Mouse (Mus musculus): ENCODE measurements around the gene 1700017B05Rik. TPM values are rescaled to one million over a fixed set of nuclear protein-coding genes. Genes with fewer than 3 reads are reported as not detected.
"Not testable (repeated sequence)": the region's sequence is repeated elsewhere in the genome, so short reads cannot be mapped to it uniquely, and the experiment has no call there.

1700017B05Rik gene
- polyA plus RNA-seq, 1 experiment from 2014 or later, result 27.8 TPM

- 87% methylated on average over 13 of the region's 13 CpGs for WGBS
- not testable (repeated sequence) for ATAC-seq (ENCODE audit: low FRiP score, low TSS enrichment); H3K4me2 ChIP-seq (replicated peaks; ENCODE audit: low read depth, low read length)
Measured at GRCm38 (mm10) chr9:57203571-57203970, 58.8 kb downstream of the 1700017B05Rik start.

More at GRCm38 (mm10) chr9:57203571-57203970, 58.8 kb downstream of the 1700017B05Rik start:
- H3K4me3 ChIP-seq (ENCODE audit: low read length); H3K4me1 ChIP-seq (ENCODE audit: control insufficient read depth, insufficient read depth, low read length); H3K36me3 ChIP-seq (ENCODE audit: control insufficient read depth, insufficient read depth, low read length); H3K9me3 ChIP-seq (ENCODE audit: control insufficient read depth, low read length); H3K9ac ChIP-seq (ENCODE audit: low read depth, low read length); H3K27ac ChIP-seq (ENCODE audit: low read depth, low read length); H3K27me3 ChIP-seq (ENCODE audit: control insufficient read depth, insufficient read depth, low read length): not testable (repeated sequence)

Other genes starting within 250 kb of the 1700017B05Rik start
- gene Sin3a, start 190.6 kb downstream of the 1700017B05Rik start, polyA plus RNA-seq (2014; fragmentation: Nextera tagmentation; extraction: Ambion mirVana), result 28.9 and 53.2 TPM in 2 replicates
- gene Man2c1, start 131.9 kb downstream of the 1700017B05Rik start, polyA plus RNA-seq (2014; fragmentation: Nextera tagmentation; extraction: Ambion mirVana), result 28.5 and 38.7 TPM in 2 replicates
- gene Neil1, start 114.3 kb downstream of the 1700017B05Rik start, polyA plus RNA-seq (2014; fragmentation: Nextera tagmentation; extraction: Ambion mirVana), result 7.0 and 7.5 TPM in 2 replicates
- 99.0 and 137 TPM in 2 replicates for gene Commd4, start 104.3 kb downstream of the 1700017B05Rik start, polyA plus RNA-seq (2014; fragmentation: Nextera tagmentation; extraction: Ambion mirVana)
- gene Trcg1, start 26.1 kb downstream of the 1700017B05Rik start, polyA plus RNA-seq (2014; fragmentation: Nextera tagmentation; extraction: Ambion mirVana), result not detected in 2 replicates
- gene Ppcdc, start 177.5 kb upstream of the 1700017B05Rik start, polyA plus RNA-seq (2014; fragmentation: Nextera tagmentation; extraction: Ambion mirVana), result 22.9 and 30.4 TPM in 2 replicates
- 7.3 and 9.0 TPM in 2 replicates for gene Scamp5, start 205.4 kb upstream of the 1700017B05Rik start, polyA plus RNA-seq (2014; fragmentation: Nextera tagmentation; extraction: Ambion mirVana)
- gene Rpp25, start 241.4 kb upstream of the 1700017B05Rik start, polyA plus RNA-seq (2014; fragmentation: Nextera tagmentation; extraction: Ambion mirVana), result 5.3 and 6.2 TPM in 2 replicates